Mouse (Mus musculus) T-cell, adult 2 months (primary cell): ENCODE data around the gene Shh.

Experiments
- DNase-seq: peaks from one replicate; pipeline ENCODE4 v3.0.0; 2022; ENCODE audit warnings: low spot score

Gene Shh

GRCm38 (mm10) chr5:28466760-28467306 is at the start of gene Shh:
Shh (minus strand) TSS chr5:28467256.
- no peak for DNase-seq

GRCm38 (mm10) chr5:28500792-28501439 is 33.9 kb upstream of the Shh start:
- no peak for DNase-seq

- DNase-seq: no peak
Measured at GRCm38 (mm10) chr5:28498846-28499245, 31.8 kb upstream of the Shh start.

- no peak for DNase-seq
Measured at GRCm38 (mm10) chr5:28495712-28496650, 28.9 kb upstream of the Shh start.

- no peak for DNase-seq
Measured at GRCm38 (mm10) chr5:28493550-28493949, 26.5 kb upstream of the Shh start.

- no peak for DNase-seq
Measured at GRCm38 (mm10) chr5:28482991-28483390, 15.9 kb upstream of the Shh start.

GRCm38 (mm10) chr5:28481730-28482129 is 14.7 kb upstream of the Shh start:
- no peak for DNase-seq

GRCm38 (mm10) chr5:28476389-28477379 is 9.6 kb upstream of the Shh start:
- no peak for DNase-seq

GRCm38 (mm10) chr5:28473556-28473955 is 6.5 kb upstream of the Shh start:
- DNase-seq: no peak

GRCm38 (mm10) chr5:28469525-28470202 is 2.6 kb upstream of the Shh start:
- DNase-seq: no peak

GRCm38 (mm10) chr5:28466351-28466750 is 705 bp downstream of the Shh start:
- no peak for DNase-seq

GRCm38 (mm10) chr5:28465526-28465925 is 1.5 kb downstream of the Shh start:
- no peak for DNase-seq

- no peak for DNase-seq
Measured at GRCm38 (mm10) chr5:28465099-28465406, 2.0 kb downstream of the Shh start.

- no peak for DNase-seq
Measured at GRCm38 (mm10) chr5:28464361-28465098, 2.5 kb downstream of the Shh start.

- no peak for DNase-seq
Measured at GRCm38 (mm10) chr5:28463656-28464055, 3.4 kb downstream of the Shh start.

GRCm38 (mm10) chr5:28462741-28463590 is 4.1 kb downstream of the Shh start:
- DNase-seq: no peak

- DNase-seq: no peak
Measured at GRCm38 (mm10) chr5:28461376-28461775, 5.7 kb downstream of the Shh start.

- no peak for DNase-seq
Measured at GRCm38 (mm10) chr5:28460556-28461350, 6.3 kb downstream of the Shh start.
